Comparison of ENCODE assay signal across 8 mouse cellular contexts in the genomic region with DNA sequence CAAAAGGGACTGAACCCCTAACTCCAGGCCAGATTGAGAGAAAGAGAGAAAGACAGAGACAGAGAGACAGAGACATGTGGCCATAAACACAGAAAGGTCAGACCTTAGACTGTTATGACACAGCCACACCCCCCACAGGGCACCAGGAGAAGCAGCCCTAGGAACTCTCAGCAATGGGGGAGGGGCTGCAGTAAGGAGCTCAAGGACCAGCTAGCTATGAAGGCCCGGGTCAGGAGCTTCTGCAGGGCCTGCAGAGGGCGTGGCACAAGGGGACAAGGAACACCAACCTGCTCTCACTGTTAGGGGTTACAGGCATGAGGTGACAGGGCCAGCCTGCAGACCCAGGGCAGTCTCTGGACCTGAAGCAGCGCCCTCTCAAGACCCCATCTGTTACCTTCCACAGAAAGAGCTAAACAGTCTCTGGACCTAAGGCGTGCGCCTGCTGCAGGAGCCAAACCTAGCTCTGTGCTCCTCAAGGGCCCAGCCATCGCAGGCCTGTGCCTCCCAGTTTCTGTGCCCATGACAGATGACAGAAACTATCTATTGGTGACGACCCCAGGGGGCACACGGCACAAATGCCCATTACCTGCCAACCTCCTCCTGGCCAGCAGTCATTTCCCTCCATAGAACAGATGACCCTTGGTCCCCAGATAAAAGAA. TPM values are rescaled to one million over a fixed set of nuclear protein-coding genes. Genes with fewer than 3 reads are reported as not detected.
DNase-seq lines count a peak whose midpoint lies in the region; ATAC-seq and TF ChIP-seq lines count a peak whose summit lies in the region.

No protein-coding gene starts in this region.

- TF ChIP-seq CTCF in ES-Bruce4 (IDR thresholded peaks at IDR 0.05; ENCODE audit: low read depth, low read length): no peak

- no peak for TF ChIP-seq EP300 in ES-Bruce4 (IDR thresholded peaks at IDR 0.05; ENCODE audit: insufficient read depth, low read depth, low read length)

- no peaks in the 10 kb centered on the region for H3K27me3 ChIP-seq in ES-Bruce4 (ENCODE audit: control insufficient read depth, insufficient read depth, low read length, poor library complexity, severe bottlenecking)
- H3K27me3 ChIP-seq in forebrain, embryonic 16.5 days (replicated peaks; ENCODE audit: control insufficient read depth, insufficient read depth, low read length): no peaks in the 10 kb centered on the region

- H3K4me2 ChIP-seq in forebrain, embryonic 16.5 days (ENCODE audit: low read length): no peak overlapping the region

- 0 out of 2 replicates have a peak overlapping the region, but pooled peaks have one; percentile 22 for H3K27ac ChIP-seq in ES-Bruce4 (ENCODE audit: insufficient read depth, low read length)
- H3K27ac ChIP-seq in forebrain, embryonic 16.5 days (ENCODE audit: low read length): peak overlapping the region; percentile 94

- ATAC-seq in forebrain, embryonic 16.5 days: no peak
- ATAC-seq in megakaryocyte progenitor cell, adult 5-6 weeks (replicated peaks; ENCODE audit: poor library complexity): no peak
- ATAC-seq in monocyte, adult 5-6 weeks (replicated peaks; ENCODE audit: insufficient number of reproducible peaks, low FRiP score, low TSS enrichment, poor library complexity, severe bottlenecking): no peak

- H3K36me3 ChIP-seq in ES-Bruce4 (ENCODE audit: control insufficient read depth, insufficient read depth, low read length, poor library complexity, severe bottlenecking): no peaks in the 10 kb centered on the region
- no peaks in the 10 kb centered on the region for H3K36me3 ChIP-seq in forebrain, embryonic 16.5 days (ENCODE audit: control insufficient read depth, insufficient read depth)

- TF ChIP-seq POLR2A in ES-Bruce4 (IDR thresholded peaks at IDR 0.05; ENCODE audit: insufficient read depth, low read length): no peak

- H3K9me3 ChIP-seq in ES-Bruce4 (replicated peaks; ENCODE audit: control insufficient read depth, insufficient read depth, low read length, poor library complexity, severe bottlenecking): no peaks in the 10 kb centered on the region
- H3K9me3 ChIP-seq in forebrain, embryonic 16.5 days (ENCODE audit: control insufficient read depth, low read length): no peaks in the 10 kb centered on the region

- WGBS in forebrain, embryonic 16.5 days: 51% methylated on average over 8 of the region's 8 CpGs

- H3K9ac ChIP-seq in ES-Bruce4 (ENCODE audit: low read depth, poor library complexity, severe bottlenecking): no peak overlapping the region
- peak overlapping the region; percentile 5; the same call in 1 of the 2 replicates for H3K9ac ChIP-seq in forebrain, embryonic 16.5 days (replicated peaks; ENCODE audit: low read depth, low read length)

- peaks cover 35% of the 10 kb centered on the region for H3K4me1 ChIP-seq in ES-Bruce4 (ENCODE audit: control insufficient read depth, insufficient read depth, low read length)
- peaks cover 87% of the 10 kb centered on the region for H3K4me1 ChIP-seq in forebrain, embryonic 16.5 days (replicated peaks; ENCODE audit: control insufficient read depth, insufficient read depth, low read length)

- H3K4me3 ChIP-seq in ES-Bruce4 (ENCODE audit: low read depth, low read length): no peak overlapping the region
- H3K4me3 ChIP-seq in forebrain, embryonic 16.5 days (replicated peaks; ENCODE audit: low read length): no peak overlapping the region

- peak; percentile 20 for DNase-seq in gastrocnemius, postnatal 14 days
- DNase-seq in gastrocnemius, postnatal 25 days: no peak
- DNase-seq in lung, postnatal 36 days: peak; percentile 59
- DNase-seq in thymus, adult 18-20 months: no peak

- intact Hi-C loops in gastrocnemius, postnatal 14 days (cut with DNase I; ENCODE audit: low total_unique reads): no loop called here

RNA-seq across cellular contexts. Expression of gene Ncor2, which starts 21.5 kb away (rescaled TPM):
- total RNA-seq in gastrocnemius, postnatal 14 days (2021): 10 to 100 TPM; 85.9 to 97.7 TPM
- total RNA-seq in gastrocnemius, postnatal 25 days (2021): 100 to 1,000 TPM in 1 of 2 experiments, 10 to 100 TPM in 1; 92.7 to 108 TPM
- polyA plus RNA-seq in ES-Bruce4 (2011; ENCODE audit: insufficient read depth, insufficient read length, low read depth, missing spikeins): 57.5 and 62.9 TPM in 2 replicates
- polyA plus RNA-seq in forebrain, embryonic 16.5 days (2015; fragmentation: Nextera tagmentation; extraction: Ambion mirVana): 26.5 and 27.1 TPM in 2 replicates
- total RNA-seq in megakaryocyte progenitor cell, adult 5-6 weeks (2015): 50.1 and 57.3 TPM in 2 replicates
- total RNA-seq in megakaryocyte progenitor cell, adult 5-6 weeks (2017): 8.4 and 10.9 TPM in 2 replicates
- total RNA-seq in monocyte, adult 5-6 weeks (2017): 14.4 to 63.8 TPM (median 24.3 TPM) in 3 replicates

Comparison
In these comparisons a context has a peak if more than half of its experiments do, and no peak if none do; other contexts are left out.
1. DNase-seq: peak in gastrocnemius, postnatal 14 days (single experiment) and lung, postnatal 36 days (single experiment); none in gastrocnemius, postnatal 25 days (single experiment) and thymus, adult 18-20 months (0 of 2).